Mouse (Mus musculus): ENCODE measurements around the gene Hnrnpk. TPM values are rescaled to one million over a fixed set of nuclear protein-coding genes. Genes with fewer than 3 reads are reported as not detected.
"Not testable (repeated sequence)": the region's sequence is repeated elsewhere in the genome, so short reads cannot be mapped to it uniquely, and the experiment has no call there.

The Hnrnpk gene
- polyA plus RNA-seq, 1 experiment from 2014 or later, result 2,221 TPM

GRCm38 (mm10) chr13:58415374-58415773 lies 12.2 kb upstream of the Hnrnpk start:
- H3K4me1 ChIP-seq, result no peaks in the 10 kb centered on the region
- no peak overlapping the region for H3K4me3 ChIP-seq
- no peak overlapping the region for H3K27ac ChIP-seq (replicated peaks)
- no peaks in the 10 kb centered on the region for H3K27me3 ChIP-seq (ENCODE audit: low read depth, poor library complexity, severe bottlenecking)
- WGBS, result 92% methylated on average over 6 of the region's 6 CpGs
- peaks cover 28% of the 10 kb centered on the region for H3K36me3 ChIP-seq
- no peak for DNase-seq (ENCODE audit: low spot score)
- peaks cover 3% of the 10 kb centered on the region; the same call in 1 of the 2 replicates for H3K9me3 ChIP-seq (replicated peaks)

DNA sequence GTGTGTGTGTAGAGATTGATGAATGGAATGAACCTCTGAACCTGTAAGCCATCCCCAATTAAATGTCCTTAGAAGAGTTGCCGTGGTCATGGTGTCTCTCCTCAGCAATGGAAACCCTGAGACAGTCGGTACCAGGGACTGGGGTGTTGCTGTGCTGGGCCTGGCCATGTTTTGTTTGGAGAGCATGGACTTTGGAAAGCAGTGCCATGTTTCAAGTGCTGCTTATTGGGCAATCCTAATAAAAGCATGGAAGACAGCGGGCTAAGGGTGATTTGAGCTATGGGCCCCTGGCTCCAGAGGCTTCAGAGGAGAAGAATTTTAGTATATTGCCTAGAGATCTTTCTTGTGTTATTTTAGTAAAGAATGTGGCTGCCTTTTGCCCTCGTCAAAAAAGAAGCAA lies 7.9 kb upstream of the Hnrnpk start:
- H3K27me3 ChIP-seq (ENCODE audit: low read depth, poor library complexity, severe bottlenecking), result no peaks in the 10 kb centered on the region
- WGBS, result 90% methylated on average over 4 of the region's 4 CpGs
- H3K36me3 ChIP-seq, result peaks cover 48% of the 10 kb centered on the region
- no peak for DNase-seq (ENCODE audit: low spot score)
- H3K4me1 ChIP-seq, result no peaks in the 10 kb centered on the region
- no peak overlapping the region for H3K27ac ChIP-seq (replicated peaks)
- peaks cover 3% of the 10 kb centered on the region; the same call in 1 of the 2 replicates for H3K9me3 ChIP-seq (replicated peaks)
- H3K4me3 ChIP-seq, result no peak overlapping the region

DNA sequence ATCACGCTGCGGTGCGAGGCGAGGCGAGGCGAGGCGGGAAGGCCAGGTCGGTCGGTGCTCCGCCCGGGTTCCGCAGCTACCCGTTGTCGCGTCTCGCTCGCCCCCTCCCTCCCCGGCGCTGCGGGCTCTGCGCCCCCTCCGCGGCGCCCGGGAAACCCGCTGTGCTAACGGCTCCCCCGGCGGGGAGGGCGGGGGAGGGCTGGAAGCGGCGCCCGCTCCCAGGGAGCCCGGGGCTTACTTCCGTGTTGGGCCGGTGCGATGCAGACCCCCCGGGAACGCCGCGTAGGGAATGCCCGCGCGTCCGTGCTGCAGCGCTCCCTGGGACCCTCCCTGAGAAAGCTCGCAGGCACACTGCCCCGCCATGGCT lies 416 bp downstream of the Hnrnpk start:
- peak overlapping the region; percentile 97 for H3K4me3 ChIP-seq
- 0% methylated on average over 39 of the region's 48 CpGs for WGBS

DNA sequence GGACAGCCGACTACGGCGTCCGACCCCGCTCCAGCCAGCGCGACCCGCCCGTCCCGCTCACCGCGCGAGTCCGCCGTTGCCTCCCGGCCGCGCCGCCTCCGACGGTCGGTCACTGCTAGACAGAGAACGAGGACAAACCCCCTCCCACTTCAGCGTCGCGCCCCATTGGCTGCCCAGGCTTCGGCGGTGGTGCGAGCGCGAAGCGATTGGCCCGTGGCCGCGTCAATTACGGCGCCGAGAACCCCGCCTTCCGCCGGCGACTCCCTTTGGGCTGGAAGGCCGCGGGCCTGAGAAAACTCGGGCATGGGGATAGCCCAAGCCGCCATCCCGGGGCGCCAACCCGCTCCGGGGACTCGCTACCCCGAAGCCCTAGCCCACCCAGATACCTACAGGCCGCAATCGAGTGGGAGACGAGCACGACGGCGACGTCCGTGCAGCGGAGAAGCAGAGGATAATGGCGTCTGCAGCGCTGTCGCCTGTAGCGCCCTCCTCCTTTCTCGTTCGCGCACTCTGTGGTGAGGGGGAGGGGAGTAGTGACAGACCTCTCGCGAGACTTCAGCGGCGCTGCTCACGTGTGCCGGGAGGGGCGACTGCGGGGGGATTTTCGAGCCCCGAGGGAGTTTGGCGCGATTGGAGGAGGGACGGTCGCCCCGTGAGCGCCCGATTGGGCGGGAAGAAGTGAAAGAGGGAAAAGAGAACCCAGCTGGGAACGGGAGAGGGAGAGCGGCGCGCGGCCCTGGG lies 970 bp downstream of the Hnrnpk start, which contains the start of gene Rmi1:
Rmi1 (plus strand) TSS at position 246 of the 741 bp plus-strand sequence.
- Histone ChIP-seq H3K36me3 (peaks cover 36% of the 10 kb centered on the region), H3K4me3 (peak within 1 kb of the TSS; percentile 97), H3K4me1 (peaks cover 19% of the 10 kb centered on the region), H3K27ac (replicated peaks) (peak within 1 kb of the TSS; percentile 100), H3K27me3 (ENCODE audit: low read depth, poor library complexity, severe bottlenecking) (no peaks in the 10 kb centered on the region), H3K9me3 (replicated peaks) (no peaks in the 10 kb centered on the region)
- WGBS, result under 1% methylated on average over 90 of the region's 91 CpGs
- peak; percentile 98 for DNase-seq (ENCODE audit: low spot score)

More for the DNA sequence above, 416 bp downstream of the Hnrnpk start:
- Histone ChIP-seq H3K27me3 (ENCODE audit: low read depth, poor library complexity, severe bottlenecking) (no peaks in the 10 kb centered on the region), H3K27ac (replicated peaks) (peak overlapping the region; percentile 100), H3K36me3 (peaks cover 36% of the 10 kb centered on the region), H3K4me1 (peaks cover 19% of the 10 kb centered on the region), H3K9me3 (replicated peaks) (no peaks in the 10 kb centered on the region)
- DNase-seq (ENCODE audit: low spot score), result no peak

- WGBS, result under 1% methylated on average over 78 of the region's 100 CpGs
- DNase-seq (ENCODE audit: low spot score), result peak; percentile 85
- Histone ChIP-seq H3K4me3 (peak overlapping the region; percentile 97), H3K27ac (replicated peaks) (peak overlapping the region; percentile 100), H3K36me3 (peaks cover 39% of the 10 kb centered on the region), H3K4me1 (peaks cover 19% of the 10 kb centered on the region), H3K27me3 (ENCODE audit: low read depth, poor library complexity, severe bottlenecking) (no peaks in the 10 kb centered on the region), H3K9me3 (replicated peaks) (no peaks in the 10 kb centered on the region)
Measured at GRCm38 (mm10) chr13:58401135-58402002, 1.8 kb downstream of the Hnrnpk start.

GRCm38 (mm10) chr13:58400576-58400975 lies 2.6 kb downstream of the Hnrnpk start:
- Histone ChIP-seq H3K36me3 (peaks cover 45% of the 10 kb centered on the region), H3K27me3 (ENCODE audit: low read depth, poor library complexity, severe bottlenecking) (no peaks in the 10 kb centered on the region), H3K4me1 (peaks cover 19% of the 10 kb centered on the region), H3K27ac (replicated peaks) (peak overlapping the region; percentile 100), H3K9me3 (replicated peaks) (no peaks in the 10 kb centered on the region), H3K4me3 (peak overlapping the region; percentile 97)
- WGBS, result 2% methylated on average over 11 of the region's 11 CpGs
- no peak for DNase-seq (ENCODE audit: low spot score)

GRCm38 (mm10) chr13:58397651-58398050 lies 5.5 kb downstream of the Hnrnpk start:
- Histone ChIP-seq H3K27ac (replicated peaks) (no peak overlapping the region), H3K4me3 (no peak overlapping the region), H3K4me1 (peaks cover 10% of the 10 kb centered on the region), H3K27me3 (ENCODE audit: low read depth, poor library complexity, severe bottlenecking) (no peaks in the 10 kb centered on the region), H3K36me3 (peaks cover 74% of the 10 kb centered on the region), H3K9me3 (replicated peaks) (no peaks in the 10 kb centered on the region)
- DNase-seq (ENCODE audit: low spot score), result no peak
- 96% methylated on average over 13 of the region's 13 CpGs for WGBS

- H3K9me3 ChIP-seq (replicated peaks); DNase-seq (ENCODE audit: low spot score); H3K27ac ChIP-seq (replicated peaks); H3K27me3 ChIP-seq (ENCODE audit: low read depth, poor library complexity, severe bottlenecking); H3K4me1 ChIP-seq; H3K4me3 ChIP-seq: not testable (repeated sequence)
- WGBS, result 93% methylated on average over 11 of the region's 11 CpGs
- H3K36me3 ChIP-seq, result peaks cover 95% of the 10 kb centered on the region
Measured at GRCm38 (mm10) chr13:58394392-58394791, 8.8 kb downstream of the Hnrnpk start.

- no peaks in the 10 kb centered on the region for H3K27me3 ChIP-seq (ENCODE audit: low read depth, poor library complexity, severe bottlenecking)
- peaks cover 46% of the 10 kb centered on the region for H3K36me3 ChIP-seq
- H3K4me3 ChIP-seq, result no peak overlapping the region
- H3K9me3 ChIP-seq (replicated peaks), result no peaks in the 10 kb centered on the region
- H3K27ac ChIP-seq (replicated peaks), result no peak overlapping the region
- H3K4me1 ChIP-seq, result peaks cover 11% of the 10 kb centered on the region
- no peak for DNase-seq (ENCODE audit: low spot score)
- WGBS, result 84% methylated on average over 2 of the region's 2 CpGs
Measured at GRCm38 (mm10) chr13:58389324-58389951, 13.7 kb downstream of the Hnrnpk start.

- Histone ChIP-seq H3K27ac (replicated peaks) (no peak overlapping the region), H3K4me1 (peaks cover 17% of the 10 kb centered on the region), H3K27me3 (ENCODE audit: low read depth, poor library complexity, severe bottlenecking) (no peaks in the 10 kb centered on the region), H3K36me3 (peaks cover 35% of the 10 kb centered on the region), H3K4me3 (no peak overlapping the region), H3K9me3 (replicated peaks) (no peaks in the 10 kb centered on the region)
- no peak for DNase-seq (ENCODE audit: low spot score)
- WGBS, result 62% methylated on average over 3 of the region's 3 CpGs
Measured at GRCm38 (mm10) chr13:58388379-58388778, 14.8 kb downstream of the Hnrnpk start.

DNA sequence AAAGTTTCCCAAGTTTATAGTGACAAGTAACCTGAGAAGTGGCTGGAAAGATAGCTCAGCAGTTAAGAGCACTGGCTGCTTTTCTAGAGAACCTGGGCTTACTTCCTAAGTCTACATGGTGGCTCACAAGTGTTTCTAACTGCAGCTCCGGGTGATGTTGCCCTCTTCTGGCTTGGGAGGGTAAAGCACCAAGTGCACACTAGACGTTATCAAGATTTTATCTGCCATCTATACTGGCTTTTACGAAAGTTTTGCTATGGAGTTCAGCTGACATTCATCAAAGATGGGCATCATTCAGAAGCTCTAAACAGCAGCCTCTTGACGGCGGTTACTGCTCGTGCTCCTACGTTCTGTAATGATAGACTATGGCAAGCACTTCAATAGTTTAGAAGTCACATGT lies 15.2 kb downstream of the Hnrnpk start:
- no peaks in the 10 kb centered on the region for H3K27me3 ChIP-seq (ENCODE audit: low read depth, poor library complexity, severe bottlenecking)
- peaks cover 34% of the 10 kb centered on the region for H3K36me3 ChIP-seq
- H3K27ac ChIP-seq (replicated peaks), result no peak overlapping the region
- no peaks in the 10 kb centered on the region for H3K9me3 ChIP-seq (replicated peaks)
- WGBS, result 19% methylated on average over 7 of the region's 7 CpGs
- peak; percentile 70 for DNase-seq (ENCODE audit: low spot score)
- no peak overlapping the region for H3K4me3 ChIP-seq
- peaks cover 17% of the 10 kb centered on the region for H3K4me1 ChIP-seq

GRCm38 (mm10) chr13:58385547-58385920 lies 17.6 kb downstream of the Hnrnpk start:
- no peaks in the 10 kb centered on the region for H3K27me3 ChIP-seq (ENCODE audit: low read depth, poor library complexity, severe bottlenecking)
- H3K4me1 ChIP-seq, result peaks cover 17% of the 10 kb centered on the region
- no peak for DNase-seq (ENCODE audit: low spot score)
- H3K4me3 ChIP-seq, result peak overlapping the region; percentile 76
- WGBS, result 89% methylated on average over 7 of the region's 7 CpGs
- H3K36me3 ChIP-seq, result peaks cover 36% of the 10 kb centered on the region
- H3K27ac ChIP-seq (replicated peaks), result peak overlapping the region; percentile 85
- H3K9me3 ChIP-seq (replicated peaks), result peaks cover 18% of the 10 kb centered on the region

Data from midbrain, embryonic 10.5 days (tissue).